Mouse (Mus musculus) forebrain, postnatal 0 days (tissue): ENCODE measurements around the gene Pik3r6. TPM values are rescaled to one million over a fixed set of nuclear protein-coding genes. Genes with fewer than 3 reads are reported as not detected.

ENCODE experiments used
- ATAC-seq: fragments of 200-750 bp; cut with Nextera tagmentation; 2 replicates; pipeline ENCODE4 v1.8.0; 2017; ENCODE audit warnings: mild to moderate bottlenecking, moderate library complexity
- DNase-seq: peaks from one replicate; pipeline ENCODE4 v3.0.0-alpha.2; 2015
- H3K27ac ChIP-seq: fragments of 300-500 bp; sonication (generic); 2 replicates; pipeline ENCODE4 v1.5.1; 2014; ENCODE audit warnings: low read depth, mild to moderate bottlenecking, antibody characterized with exemption, low read length, moderate library complexity, mixed read lengths
- H3K27me3 ChIP-seq: fragments of 300-500 bp; sonication (generic); 2 replicates; pipeline ENCODE4 v1.6.1; 2014; ENCODE audit warnings: mild to moderate bottlenecking, low read length, mixed read lengths; ENCODE audit not compliant: insufficient read depth
- H3K36me3 ChIP-seq: fragments of 300-500 bp; sonication (generic); 2 replicates; pipeline ENCODE4 v1.6.1; 2014; ENCODE audit warnings: mild to moderate bottlenecking, moderate library complexity; ENCODE audit not compliant: insufficient read depth
- H3K4me1 ChIP-seq: fragments of 300-500 bp; sonication (generic); 2 replicates; pipeline ENCODE4 v1.6.1; 2014; ENCODE audit warnings: antibody characterized with exemption; ENCODE audit not compliant: insufficient read depth
- H3K4me2 ChIP-seq: fragments of 300-500 bp; sonication (generic); 2 replicates; pipeline ENCODE4 v1.6.1; 2014; ENCODE audit warnings: low read depth, mild to moderate bottlenecking, moderate library complexity
- H3K4me3 ChIP-seq: fragments of 300-500 bp; sonication (generic); 2 replicates; pipeline ENCODE4 v1.5.1; 2014; ENCODE audit warnings: low read depth, low read length, mixed read lengths
- H3K9ac ChIP-seq: fragments of 300-500 bp; sonication (generic); 2 replicates; pipeline ENCODE4 v1.6.1; 2014; ENCODE audit warnings: mild to moderate bottlenecking
- H3K9me3 ChIP-seq: fragments of 300-500 bp; sonication (generic); 2 replicates; pipeline ENCODE4 v1.6.1; 2016; ENCODE audit warnings: low read length
- CTCF ChIP-seq: sonication (generic); IDR thresholded peaks from 2 replicates; pipeline ENCODE4 v1.5.1; 2016; ENCODE audit warnings: antibody characterized with exemption, control low read depth, low read depth
- WGBS: fragments of 180-500 bp; shearing (Covaris S2); extraction: QIAGEN DNeasy Blood & Tissue Kit; methylation state at CpG from one replicate; pipeline ENCODE4 v1.1.7; 2014; 5-methylcytosine and 5-hydroxymethylcytosine counted together
- polyA plus RNA-seq: library from polyadenylated mRNA; unstranded; fragments of >200 nt; fragmentation: Nextera tagmentation; extraction: Ambion mirVana; gene quantifications from 2 replicates; pipeline ENCODE4 v1.2.1, GENCODE M21; 2015
- total RNA-seq: library from RNA; depleted of rRNA; stranded (reverse); fragments of >200 nt; gene quantifications from 2 replicates; pipeline ENCODE4 v1.2.3, GENCODE M21; 2014; rRNA removed

The Pik3r6 gene
- total RNA-seq: 1.5 and 2.0 TPM in 2 replicates
- 0.92 and 1.8 TPM in 2 replicates for polyA plus RNA-seq

- Histone ChIP-seq H3K4me2 (no peak within 1 kb of the TSS), H3K9ac (no peak within 1 kb of the TSS), H3K9me3 (no peaks in the 10 kb centered on the region), H3K4me3 (no peak within 1 kb of the TSS), H3K27ac (no peak within 1 kb of the TSS), H3K27me3 (no peaks in the 10 kb centered on the region), H3K4me1 (no peaks in the 10 kb centered on the region), H3K36me3 (no peaks in the 10 kb centered on the region)
- 86% methylated on average over 8 of the region's 8 CpGs for WGBS
- DNase-seq: no peak
- ATAC-seq: no peak
- TF ChIP-seq CTCF: no peak
These were observed at the start of gene Pik3r6 for GRCm38 (mm10) chr11:68502902-68503629. Gene Pik3r6 (plus strand): TSS chr11:68503019.

- Histone ChIP-seq H3K9ac (no peak overlapping the region), H3K9me3 (no peaks in the 10 kb centered on the region), H3K4me1 (no peaks in the 10 kb centered on the region), H3K4me2 (no peak overlapping the region), H3K27me3 (no peaks in the 10 kb centered on the region), H3K27ac (no peak overlapping the region), H3K4me3 (no peak overlapping the region), H3K36me3 (no peaks in the 10 kb centered on the region)
- TF ChIP-seq CTCF: no peak
- no peak for DNase-seq
- ATAC-seq: no peak
- 71% methylated on average over 6 of the region's 6 CpGs for WGBS
These were observed 49.5 kb upstream of the Pik3r6 start for GRCm38 (mm10) chr11:68453301-68453700.

DNA sequence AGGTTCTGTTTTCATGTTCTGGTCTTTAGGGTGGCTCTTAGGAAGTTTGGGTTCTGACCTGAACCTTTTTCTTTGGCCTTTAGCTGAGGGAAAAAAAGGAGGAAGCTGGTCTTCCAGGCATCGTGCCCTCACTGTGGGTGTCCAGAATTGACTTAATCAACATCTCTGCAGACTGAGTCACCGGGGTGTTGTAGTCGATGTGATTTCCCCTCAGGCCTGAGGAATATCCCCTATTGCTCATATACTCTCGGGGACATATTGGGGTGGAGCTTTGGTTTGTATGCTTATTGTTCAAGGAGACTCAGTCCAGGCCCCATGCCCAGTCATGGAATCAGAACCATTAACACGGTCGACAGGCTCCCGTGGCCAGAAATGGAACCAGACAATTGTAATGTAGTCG lies 44.7 kb upstream of the Pik3r6 start:
- WGBS: 73% methylated on average over 8 of the region's 8 CpGs
- H3K4me2 ChIP-seq: no peak overlapping the region
- no peaks in the 10 kb centered on the region for H3K9me3 ChIP-seq
- H3K4me1 ChIP-seq: no peaks in the 10 kb centered on the region
- no peak overlapping the region for H3K4me3 ChIP-seq
- H3K9ac ChIP-seq: no peak overlapping the region
- no peaks in the 10 kb centered on the region for H3K36me3 ChIP-seq
- DNase-seq (no peak), ATAC-seq (no peak)
- H3K27ac ChIP-seq: no peak overlapping the region
- no peak for TF ChIP-seq CTCF
- no peaks in the 10 kb centered on the region for H3K27me3 ChIP-seq

DNA sequence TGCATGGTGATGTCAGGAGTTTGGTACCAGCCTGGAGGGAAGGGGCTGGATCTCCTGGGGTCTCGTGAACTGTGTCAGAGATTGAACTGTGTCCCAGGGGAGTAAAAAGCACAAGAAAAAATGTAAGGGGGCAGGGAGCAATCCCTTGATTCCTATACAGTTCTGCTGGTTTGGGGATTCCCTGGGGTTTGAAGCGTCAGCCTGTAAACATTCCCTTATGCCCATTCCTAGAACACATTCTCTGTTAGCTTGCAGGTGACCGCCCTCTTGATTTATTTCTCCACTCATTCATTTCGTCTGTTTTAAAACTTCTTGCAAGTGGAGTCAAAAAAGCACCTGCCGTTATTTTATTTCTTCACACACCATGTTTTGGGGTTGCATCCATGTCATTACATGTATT lies 43.8 kb upstream of the Pik3r6 start:
- Histone ChIP-seq H3K4me1 (no peaks in the 10 kb centered on the region), H3K36me3 (no peaks in the 10 kb centered on the region), H3K27me3 (no peaks in the 10 kb centered on the region), H3K27ac (no peak overlapping the region), H3K9ac (no peak overlapping the region), H3K4me2 (no peak overlapping the region), H3K4me3 (no peak overlapping the region), H3K9me3 (no peaks in the 10 kb centered on the region)
- WGBS: 82% methylated on average over 5 of the region's 5 CpGs
- ATAC-seq: no peak
- TF ChIP-seq CTCF: no peak
- no peak for DNase-seq

DNA sequence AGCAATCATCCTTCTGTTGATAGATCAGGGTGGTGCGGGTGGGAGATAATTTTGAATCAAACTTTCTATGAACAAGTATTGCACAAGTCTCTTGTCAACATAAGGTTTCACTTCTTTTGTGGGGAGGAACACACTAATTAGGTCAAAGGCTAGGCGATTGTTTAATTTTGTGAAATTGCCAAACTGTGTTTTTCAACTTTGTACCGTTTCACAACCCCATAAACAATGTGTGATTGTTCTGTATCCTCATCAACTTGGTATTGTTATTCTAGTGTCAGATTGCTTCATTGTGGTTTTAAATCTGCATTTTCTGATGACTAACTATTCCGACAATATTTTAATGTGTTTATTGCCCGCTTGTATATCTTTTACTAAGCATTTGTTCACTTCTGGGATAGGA lies 43.3 kb upstream of the Pik3r6 start:
- TF ChIP-seq CTCF: no peak
- no peaks in the 10 kb centered on the region for H3K4me1 ChIP-seq
- no peaks in the 10 kb centered on the region for H3K27me3 ChIP-seq
- ATAC-seq (no peak), DNase-seq (no peak)
- no peaks in the 10 kb centered on the region for H3K36me3 ChIP-seq
- no peaks in the 10 kb centered on the region for H3K9me3 ChIP-seq
- no peak overlapping the region for H3K4me3 ChIP-seq
- WGBS: 77% methylated on average over 5 of the region's 5 CpGs
- no peak overlapping the region for H3K4me2 ChIP-seq
- H3K27ac ChIP-seq: no peak overlapping the region
- no peak overlapping the region for H3K9ac ChIP-seq

DNA sequence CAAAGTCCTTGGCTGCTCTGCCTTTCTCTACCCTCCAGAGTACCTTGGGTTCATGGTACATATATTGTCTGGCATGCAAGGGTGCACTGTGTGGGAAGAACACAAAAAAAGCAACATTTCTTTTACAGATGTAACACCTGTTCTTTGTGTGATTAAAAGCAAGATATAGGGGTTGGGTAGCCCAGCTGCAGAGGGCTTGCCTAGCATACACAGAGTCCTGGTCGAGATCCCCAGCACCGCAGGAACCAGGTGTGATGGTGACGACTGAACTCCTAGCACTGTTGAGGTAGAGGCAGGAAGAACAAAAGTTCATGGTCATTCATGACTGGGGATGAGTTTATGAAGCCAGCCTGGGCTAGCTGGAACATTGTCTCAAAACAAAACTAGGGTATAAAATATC lies 40.1 kb upstream of the Pik3r6 start:
- H3K9ac ChIP-seq: no peak overlapping the region
- no peaks in the 10 kb centered on the region for H3K4me1 ChIP-seq
- no peak for DNase-seq
- no peaks in the 10 kb centered on the region for H3K36me3 ChIP-seq
- no peak overlapping the region for H3K4me3 ChIP-seq
- no peak overlapping the region for H3K4me2 ChIP-seq
- 84% methylated on average over 3 of the region's 3 CpGs for WGBS
- TF ChIP-seq CTCF: no peak
- ATAC-seq: no peak
- H3K27ac ChIP-seq: no peak overlapping the region
- no peaks in the 10 kb centered on the region for H3K9me3 ChIP-seq
- H3K27me3 ChIP-seq: no peaks in the 10 kb centered on the region

- no peaks in the 10 kb centered on the region for H3K4me1 ChIP-seq
- no peak overlapping the region for H3K4me3 ChIP-seq
- H3K36me3 ChIP-seq: no peaks in the 10 kb centered on the region
- TF ChIP-seq CTCF: no peak
- DNase-seq: no peak
- ATAC-seq: no peak
- 77% methylated on average over 5 of the region's 5 CpGs for WGBS
- no peak overlapping the region for H3K27ac ChIP-seq
- H3K4me2 ChIP-seq: no peak overlapping the region
- H3K9ac ChIP-seq: no peak overlapping the region
- no peaks in the 10 kb centered on the region for H3K27me3 ChIP-seq
- no peaks in the 10 kb centered on the region for H3K9me3 ChIP-seq
These were observed 38.6 kb upstream of the Pik3r6 start for GRCm38 (mm10) chr11:68464260-68464659.
